Mouse (Mus musculus) liver, adult 2 months (tissue): Measurements from ENCODE around the gene Steap4. TPM values are rescaled to one million over a fixed set of nuclear protein-coding genes. Genes with fewer than 3 reads are reported as not detected.
"Not testable (repeated sequence)": the region's sequence is repeated elsewhere in the genome, so short reads cannot be mapped to it uniquely, and the experiment has no call there.

Experiments used
- DNase-seq: peaks from one replicate; pipeline ENCODE4 v3.0.0-alpha.2; 2011; ENCODE audit warnings: low read depth, low spot score; ENCODE audit errors: extremely low read depth
- H3K27ac ChIP-seq: fragments of 200-500 bp; replicated peaks from 2 replicates; pipeline ENCODE4 v1.5.1; 2012; ENCODE audit warnings: low read depth, mild to moderate bottlenecking, control low read depth, inconsistent platforms, low read length; ENCODE audit not compliant: insufficient read depth
- H3K27me3 ChIP-seq: fragments of 200-500 bp; 2 replicates; pipeline ENCODE4 v1.6.1; 2012; ENCODE audit warnings: mild to moderate bottlenecking, moderate library complexity, low read length, inconsistent platforms; ENCODE audit not compliant: control insufficient read depth, insufficient read depth
- H3K36me3 ChIP-seq: fragments of 200-500 bp; 2 replicates; pipeline ENCODE4 v1.6.1; 2012; ENCODE audit warnings: low read length, inconsistent platforms; ENCODE audit not compliant: control insufficient read depth, insufficient read depth
- H3K4me1 ChIP-seq: fragments of 200-500 bp; 2 replicates; pipeline ENCODE4 v1.6.1; 2011; ENCODE audit warnings: low read length; ENCODE audit not compliant: control insufficient read depth, insufficient read depth
- H3K4me3 ChIP-seq: fragments of 200-500 bp; 2 replicates; pipeline ENCODE4 v1.5.1; 2011; ENCODE audit warnings: low read depth, mild to moderate bottlenecking, control low read depth, low read length, moderate library complexity; ENCODE audit not compliant: insufficient read depth
- H3K79me2 ChIP-seq: fragments of 200-500 bp; 2 replicates; pipeline ENCODE4 v1.6.1; 2012; ENCODE audit warnings: inconsistent platforms, mild to moderate bottlenecking, low read length, moderate library complexity; ENCODE audit not compliant: control insufficient read depth, insufficient read depth
- H3K9ac ChIP-seq: fragments of 200-500 bp; 2 replicates; pipeline ENCODE4 v1.6.1; 2012; ENCODE audit warnings: low read depth, mild to moderate bottlenecking, control low read depth, inconsistent platforms, low read length
- CTCF ChIP-seq: fragments of 200-500 bp; IDR thresholded peaks from 2 replicates; pipeline ENCODE4 v1.5.1; 2011; ENCODE audit warnings: low read depth, low read length, control low read depth
- POLR2A ChIP-seq: fragments of 200-500 bp; IDR thresholded peaks from 2 replicates; pipeline ENCODE4 v1.6.1; 2011; ENCODE audit warnings: low read length, control low read depth; ENCODE audit not compliant: insufficient read depth; ENCODE audit errors: extremely low read depth
- WGBS: fragments of 180-500 bp; shearing (Covaris S2); methylation state at CpG from one replicate; pipeline ENCODE4 v1.1.7; 2018; 5-methylcytosine and 5-hydroxymethylcytosine counted together
- polyA plus RNA-seq: library from polyadenylated mRNA; depleted of rRNA; stranded (reverse); fragments of >200 nt; gene quantifications from 2 replicates; pipeline ENCODE4 v1.2.3, GENCODE M21; 2012
- total RNA-seq: library from RNA; depleted of rRNA; stranded (reverse); fragments of >200 nt; gene quantifications from 2 replicates; pipeline ENCODE4 v1.2.3, GENCODE M21; 2014

The Steap4 gene
- total and polyA plus RNA-seq, 2 experiments, result 38.3 to 90.1 TPM

- peak; percentile 49 for DNase-seq
- Histone ChIP-seq H3K27me3 (no peaks in the 10 kb centered on the region), H3K79me2 (peaks cover 2% of the 10 kb centered on the region; the same call in 1 of the 2 replicates), H3K27ac (no peak overlapping the region; the same call in 1 of the 2 replicates), H3K4me3 (no peak overlapping the region), H3K4me1 (peaks cover 7% of the 10 kb centered on the region; the same call in 1 of the 2 replicates), H3K9ac (no peak overlapping the region), H3K36me3 (peaks cover 31% of the 10 kb centered on the region)
- no peak for TF ChIP-seq POLR2A
- TF ChIP-seq CTCF, result no peak
- 24% methylated on average over 2 of the region's 2 CpGs for WGBS
Measured at GRCm38 (mm10) chr5:7972266-7972665, 12.0 kb downstream of the Steap4 start.

- WGBS, result 69% methylated on average over 11 of the region's 11 CpGs
- TF ChIP-seq CTCF (no peak), POLR2A (no peak)
- H3K4me3 ChIP-seq, result no peak overlapping the region
Measured at GRCm38 (mm10) chr5:7974522-7975197, 14.4 kb downstream of the Steap4 start.

GRCm38 (mm10) chr5:7980586-7980985 lies 20.3 kb downstream of the Steap4 start:
- TF ChIP-seq POLR2A (no peak), CTCF (no peak)
- no peaks in the 10 kb centered on the region for H3K27me3 ChIP-seq
- no peak for DNase-seq
- H3K4me1 ChIP-seq, result no peaks in the 10 kb centered on the region
- H3K79me2 ChIP-seq, result no peaks in the 10 kb centered on the region; the same call in 1 of the 2 replicates
- H3K9ac ChIP-seq, result no peak overlapping the region
- no peak overlapping the region for H3K27ac ChIP-seq
- H3K36me3 ChIP-seq, result peaks cover 45% of the 10 kb centered on the region
- H3K4me3 ChIP-seq, result no peak overlapping the region
- 73% methylated on average over 5 of the region's 5 CpGs for WGBS

More at GRCm38 (mm10) chr5:7974522-7975197, 14.4 kb downstream of the Steap4 start:
- peaks cover 40% of the 10 kb centered on the region for H3K36me3 ChIP-seq
- no peak overlapping the region for H3K9ac ChIP-seq
- no peaks in the 10 kb centered on the region; the same call in 1 of the 2 replicates for H3K79me2 ChIP-seq
- H3K27me3 ChIP-seq, result no peaks in the 10 kb centered on the region
- no peak for DNase-seq
- H3K27ac ChIP-seq, result no peak overlapping the region
- H3K4me1 ChIP-seq, result peaks cover 7% of the 10 kb centered on the region; the same call in 1 of the 2 replicates

GRCm38 (mm10) chr5:7987962-7988361 lies 27.7 kb downstream of the Steap4 start:
- Histone ChIP-seq H3K4me3 (no peak overlapping the region), H3K4me1 (no peaks in the 10 kb centered on the region), H3K27ac (no peak overlapping the region), H3K27me3 (no peaks in the 10 kb centered on the region), H3K9ac (no peak overlapping the region), H3K79me2 (no peaks in the 10 kb centered on the region), H3K36me3 (no peaks in the 10 kb centered on the region)
- DNase-seq, result no peak
- TF ChIP-seq CTCF (no peak), POLR2A (no peak)
- 78% methylated on average over 1 of the region's 1 CpGs for WGBS

GRCm38 (mm10) chr5:7988415-7988814 lies 28.2 kb downstream of the Steap4 start:
- 82% methylated on average over 4 of the region's 4 CpGs for WGBS
- TF ChIP-seq POLR2A (no peak), CTCF (no peak)
- H3K36me3 ChIP-seq, result no peaks in the 10 kb centered on the region
- H3K27ac ChIP-seq, result no peak overlapping the region
- no peaks in the 10 kb centered on the region for H3K4me1 ChIP-seq
- H3K27me3 ChIP-seq, result no peaks in the 10 kb centered on the region
- no peaks in the 10 kb centered on the region for H3K79me2 ChIP-seq
- H3K9ac ChIP-seq, result no peak overlapping the region
- no peak overlapping the region for H3K4me3 ChIP-seq
- DNase-seq, result no peak

- not testable (repeated sequence) for H3K27ac ChIP-seq, H3K4me1 ChIP-seq, H3K4me3 ChIP-seq, H3K27me3 ChIP-seq, H3K9ac ChIP-seq, H3K79me2 ChIP-seq, DNase-seq, H3K36me3 ChIP-seq
- 87% methylated on average over 2 of the region's 2 CpGs for WGBS
Measured at GRCm38 (mm10) chr5:7991631-7992030, 31.4 kb downstream of the Steap4 start.
